ENCODE assay signal across 24 mouse cellular contexts in the genomic region with DNA sequence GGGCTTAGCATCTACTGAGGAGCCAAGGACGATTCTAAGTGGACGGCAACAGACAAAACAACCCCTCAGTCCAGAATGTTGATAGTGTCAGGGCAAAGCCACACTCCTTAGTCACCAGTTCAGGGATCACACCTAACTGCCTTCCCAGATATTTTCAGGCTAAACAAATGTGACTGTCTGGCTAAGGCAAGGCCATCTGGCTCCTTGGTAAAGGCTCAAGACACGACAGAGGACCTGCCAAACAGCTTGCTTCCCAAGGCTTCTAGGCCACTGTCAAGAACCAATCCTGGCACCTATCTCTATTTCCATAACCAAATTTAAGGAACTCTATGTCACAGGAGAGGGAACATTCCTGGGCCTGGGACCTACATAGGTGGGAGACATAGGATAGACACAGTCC. TPM values are rescaled to one million over a fixed set of nuclear protein-coding genes. Genes with fewer than 3 reads are reported as not detected.
DNase-seq lines count a peak whose midpoint lies in the region; ATAC-seq lines count a peak whose summit lies in the region.
"Had no signal": no experiment of that assay in that cellular context is flagged by ENCODE, and none has a peak within 500 bp of the region (broad histone marks: within the 10 kb centered on the region; RNA-seq: fewer than 3 reads in every experiment).

No protein-coding gene starts in this region.

- no peak overlapping the region for H3K4me3 ChIP-seq in forebrain, embryonic 15.5 days
- no peak overlapping the region for H3K4me3 ChIP-seq in forebrain, embryonic 10.5 days
- H3K4me3 ChIP-seq: embryonic facial prominence, embryonic 13.5 days; erythroblast, embryonic 14.5 days; hindbrain, embryonic 15.5 days; kidney, embryonic 15.5 days; liver, embryonic 15.5 days; lung, embryonic 15.5 days; megakaryocyte, embryonic 14.5 days; midbrain, embryonic 13.5 days had no signal

- H3K27me3 ChIP-seq in forebrain, embryonic 15.5 days, result no peaks in the 10 kb centered on the region
- H3K27me3 ChIP-seq in forebrain, embryonic 10.5 days (ENCODE audit: poor library complexity, severe bottlenecking), result no peaks in the 10 kb centered on the region
- H3K27me3 ChIP-seq: embryonic facial prominence, embryonic 13.5 days; hindbrain, embryonic 15.5 days; kidney, embryonic 15.5 days; liver, embryonic 15.5 days; lung, embryonic 15.5 days; midbrain, embryonic 13.5 days had no signal

- DNase-seq in forebrain, embryonic 10.5 days (ENCODE audit: extremely low spot score, low spot score), result no peak
- DNase-seq in ovary, postnatal 36 days (ENCODE audit: low spot score), result peak; percentile 19
- DNase-seq in ovary, postnatal 10 days (ENCODE audit: low spot score), result no peak
- DNase-seq in cerebellum, postnatal 10 days, result peak; percentile 76 to 82
- no peak for DNase-seq in kidney, adult 11 months
- no peak for DNase-seq in heart, postnatal 14 days
- no peak for DNase-seq in adipocyte (ENCODE audit: low spot score)
- DNase-seq: gastrocnemius, postnatal 36 days; heart, postnatal 36 days; kidney, postnatal 4 days; liver; lung, postnatal 36 days; right cerebral cortex, postnatal 4 days; thymus, postnatal 36 days had no signal

- no peak overlapping the region for H3K9ac ChIP-seq in forebrain, embryonic 15.5 days (replicated peaks)
- H3K9ac ChIP-seq: embryonic facial prominence, embryonic 13.5 days; hindbrain, embryonic 15.5 days; kidney, embryonic 15.5 days; liver, embryonic 15.5 days; lung, embryonic 15.5 days; midbrain, embryonic 13.5 days had no signal

- H3K4me2 ChIP-seq in forebrain, embryonic 15.5 days (replicated peaks), result no peak overlapping the region
- H3K4me2 ChIP-seq: embryonic facial prominence, embryonic 13.5 days; hindbrain, embryonic 15.5 days; kidney, embryonic 15.5 days; liver, embryonic 15.5 days; lung, embryonic 15.5 days; midbrain, embryonic 13.5 days had no signal

- H3K27ac ChIP-seq in forebrain, embryonic 15.5 days (replicated peaks), result peak overlapping the region; percentile 47
- H3K27ac ChIP-seq in forebrain, embryonic 10.5 days, result no peak overlapping the region
- H3K27ac ChIP-seq: embryonic facial prominence, embryonic 13.5 days; hindbrain, embryonic 15.5 days; kidney, embryonic 15.5 days; liver, embryonic 15.5 days; lung, embryonic 15.5 days; midbrain, embryonic 13.5 days had no signal

- H3K4me1 ChIP-seq in forebrain, embryonic 15.5 days, result peaks cover 88% of the 10 kb centered on the region
- peaks cover 74% of the 10 kb centered on the region for H3K4me1 ChIP-seq in forebrain, embryonic 10.5 days
- H3K4me1 ChIP-seq: liver, embryonic 15.5 days had no signal

- intact Hi-C loops in heart, postnatal 14 days (cut with DNase I), result no loop called here

- WGBS in forebrain, embryonic 15.5 days, result 71% methylated on average over 3 of the region's 3 CpGs
- WGBS in forebrain, embryonic 10.5 days, result 88% methylated on average over 3 of the region's 3 CpGs

- H3K36me3 ChIP-seq in forebrain, embryonic 15.5 days, result no peaks in the 10 kb centered on the region
- H3K36me3 ChIP-seq in forebrain, embryonic 10.5 days (replicated peaks), result peaks cover 5% of the 10 kb centered on the region; the same call in 1 of the 2 replicates
- H3K36me3 ChIP-seq: embryonic facial prominence, embryonic 13.5 days; hindbrain, embryonic 15.5 days; kidney, embryonic 15.5 days; lung, embryonic 15.5 days; midbrain, embryonic 13.5 days had no signal

- H3K9me3 ChIP-seq in forebrain, embryonic 15.5 days, result no peaks in the 10 kb centered on the region
- no peaks in the 10 kb centered on the region for H3K9me3 ChIP-seq in forebrain, embryonic 10.5 days
- H3K9me3 ChIP-seq: embryonic facial prominence, embryonic 13.5 days; hindbrain, embryonic 15.5 days; kidney, embryonic 15.5 days; liver, embryonic 15.5 days; lung, embryonic 15.5 days; megakaryocyte, embryonic 14.5 days; midbrain, embryonic 13.5 days had no signal

- ATAC-seq in forebrain, embryonic 15.5 days (replicated peaks), result no peak
- ATAC-seq: intestine, postnatal 0 days; midbrain, embryonic 13.5 days had no signal

RNA-seq across cellular contexts. Expression of gene Slc25a51, which starts 22.8 kb away (rescaled TPM):
- polyA plus RNA-seq in forebrain, embryonic 15.5 days (2015; fragmentation: Nextera tagmentation; extraction: Ambion mirVana), result 86.1 and 87.3 TPM in 2 replicates
- polyA plus RNA-seq in forebrain, embryonic 10.5 days (2016; fragmentation: Nextera tagmentation; extraction: Ambion mirVana), result 78.5 and 83.3 TPM in 2 replicates
- 100 to 1,000 TPM; 130 to 147 TPM for total RNA-seq in heart, postnatal 14 days (2021)

Comparison
In these comparisons a context has a peak if more than half of its experiments do, and no peak if none do; other contexts are left out.
1. DNase-seq: peak in ovary, postnatal 36 days (single experiment) and cerebellum, postnatal 10 days (2 of 2); none in forebrain, embryonic 10.5 days (single experiment), ovary, postnatal 10 days (single experiment), kidney, adult 11 months (single experiment), heart, postnatal 14 days (0 of 2) and adipocyte (single experiment).